Mouse (Mus musculus): ENCODE data around the gene Saa2.

DNA sequence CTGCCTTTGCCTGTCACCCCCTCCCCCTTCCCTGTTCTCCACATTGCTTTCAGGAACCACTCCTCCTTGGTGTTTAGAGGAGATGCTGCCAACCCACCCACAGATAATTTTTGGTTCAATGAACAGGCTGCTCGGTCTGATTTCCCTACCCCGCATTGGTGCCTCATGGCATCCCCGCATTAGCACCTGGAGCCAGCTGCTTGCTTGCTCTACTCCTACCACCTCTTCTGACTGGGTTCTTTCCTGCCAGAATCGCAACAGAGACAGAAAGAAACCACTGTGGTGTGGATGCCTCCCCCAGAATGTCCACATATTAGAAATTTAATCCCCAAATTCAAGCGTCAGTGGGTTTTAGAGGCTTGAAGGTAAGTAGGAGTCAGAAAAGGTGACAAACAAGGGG is 27.2 kb upstream of the Saa2 start:
- no peak for TF ChIP-seq CTCF (IDR thresholded peaks at IDR 0.05; ENCODE audit: low read depth)
- no peak for TF ChIP-seq EP300 (IDR thresholded peaks at IDR 0.05; ENCODE audit: low read depth)

All from heart, postnatal 0 days (tissue).